Mouse (Mus musculus) hindbrain, embryonic 12.5 days (tissue): ENCODE results near the gene 1810046K07Rik. TPM values are rescaled to one million over a fixed set of nuclear protein-coding genes. Genes with fewer than 3 reads are reported as not detected.

Experiments used
- ATAC-seq: fragments of 200-750 bp; cut with Nextera tagmentation; 2 replicates; pipeline ENCODE4 v1.8.0; 2017; ENCODE audit warnings: moderate TSS enrichment; ENCODE audit not compliant: low FRiP score
- H3K27ac ChIP-seq: fragments of 300-500 bp; sonication (generic); 2 replicates; pipeline ENCODE4 v1.5.1; 2016; ENCODE audit warnings: mild to moderate bottlenecking
- H3K27me3 ChIP-seq: fragments of 300-500 bp; sonication (generic); 2 replicates; pipeline ENCODE4 v1.6.1; 2016; ENCODE audit warnings: mild to moderate bottlenecking
- H3K36me3 ChIP-seq: fragments of 300-500 bp; sonication (generic); 2 replicates; pipeline ENCODE4 v1.6.1; 2016; ENCODE audit warnings: mild to moderate bottlenecking
- H3K4me1 ChIP-seq: fragments of 300-500 bp; sonication (generic); 2 replicates; pipeline ENCODE4 v1.6.1; 2016
- H3K4me2 ChIP-seq: fragments of 300-500 bp; sonication (generic); replicated peaks from 2 replicates; pipeline ENCODE4 v1.6.1; 2016; ENCODE audit warnings: mild to moderate bottlenecking
- H3K4me3 ChIP-seq: fragments of 300-500 bp; sonication (generic); 2 replicates; pipeline ENCODE4 v1.5.1; 2016; ENCODE audit warnings: mild to moderate bottlenecking
- H3K9ac ChIP-seq: fragments of 300-500 bp; sonication (generic); 2 replicates; pipeline ENCODE4 v1.6.1; 2016; ENCODE audit warnings: mild to moderate bottlenecking, moderate library complexity
- H3K9me3 ChIP-seq: fragments of 300-500 bp; sonication (generic); replicated peaks from 2 replicates; pipeline ENCODE4 v1.6.1; 2016; ENCODE audit warnings: mild to moderate bottlenecking
- WGBS: fragments of 180-500 bp; shearing (Covaris S2); methylation state at CpG from one replicate; pipeline ENCODE4 v1.1.7; 2016; 5-methylcytosine and 5-hydroxymethylcytosine counted together
- polyA plus RNA-seq: library from polyadenylated mRNA; unstranded; fragments of >200 nt; fragmentation: Nextera tagmentation; extraction: Ambion mirVana; gene quantifications from 2 replicates; pipeline ENCODE4 v1.2.1, GENCODE M21; 2016

Gene 1810046K07Rik
- polyA plus RNA-seq: not detected in 2 replicates

GRCm38 (mm10) chr9:51328731-51329130 is at the start of gene 1810046K07Rik:
1810046K07Rik (minus strand) TSS chr9:51328917.
- ATAC-seq: no peak
- H3K27ac ChIP-seq: no peak within 1 kb of the TSS
- H3K4me1 ChIP-seq: no peaks in the 10 kb centered on the region
- H3K4me2 ChIP-seq: no peak within 1 kb of the TSS
- H3K36me3 ChIP-seq: no peaks in the 10 kb centered on the region
- 76% methylated on average over 3 of the region's 3 CpGs for WGBS
- no peaks in the 10 kb centered on the region for H3K9me3 ChIP-seq
- no peak within 1 kb of the TSS for H3K4me3 ChIP-seq
- no peak within 1 kb of the TSS for H3K9ac ChIP-seq
- H3K27me3 ChIP-seq: no peaks in the 10 kb centered on the region

- Histone ChIP-seq H3K36me3 (no peaks in the 10 kb centered on the region), H3K4me3 (no peak overlapping the region), H3K4me2 (no peak overlapping the region), H3K9ac (no peak overlapping the region), H3K9me3 (no peaks in the 10 kb centered on the region), H3K27me3 (no peaks in the 10 kb centered on the region), H3K27ac (no peak overlapping the region), H3K4me1 (no peaks in the 10 kb centered on the region)
- 82% methylated on average over 3 of the region's 3 CpGs for WGBS
- no peak for ATAC-seq
Observed at GRCm38 (mm10) chr9:51369560-51369959, 40.8 kb upstream of the 1810046K07Rik start.

- WGBS: 95% methylated on average over 3 of the region's 3 CpGs
Observed at GRCm38 (mm10) chr9:51367124-51367523, 38.4 kb upstream of the 1810046K07Rik start.

DNA sequence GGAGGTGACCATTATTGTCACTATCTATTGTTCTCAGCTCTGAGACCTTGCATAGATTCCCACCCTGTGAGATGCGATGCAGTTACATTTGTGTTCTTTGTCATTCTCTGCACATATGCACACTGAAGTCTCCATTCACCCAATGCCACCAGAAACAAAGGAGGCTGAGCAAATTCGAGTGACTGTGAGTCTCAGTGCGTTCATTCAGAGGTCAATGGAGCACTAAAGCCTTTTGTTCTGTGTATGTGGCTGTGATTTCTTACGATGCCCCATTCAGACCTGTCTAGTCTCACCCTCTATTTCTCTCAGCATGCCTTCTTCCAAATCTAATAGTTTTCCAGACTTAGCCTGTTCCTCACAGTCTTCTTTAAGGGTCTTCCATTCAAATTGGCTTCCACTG is 35.3 kb upstream of the 1810046K07Rik start:
- ATAC-seq: no peak
- Histone ChIP-seq H3K9me3 (no peaks in the 10 kb centered on the region), H3K9ac (no peak overlapping the region), H3K27me3 (no peaks in the 10 kb centered on the region), H3K4me3 (no peak overlapping the region), H3K4me1 (no peaks in the 10 kb centered on the region), H3K4me2 (no peak overlapping the region), H3K27ac (no peak overlapping the region), H3K36me3 (no peaks in the 10 kb centered on the region)
- WGBS: 26% methylated on average over 4 of the region's 4 CpGs

More at GRCm38 (mm10) chr9:51367124-51367523, 38.4 kb upstream of the 1810046K07Rik start:
- Histone ChIP-seq H3K4me1 (no peaks in the 10 kb centered on the region), H3K27ac (no peak overlapping the region), H3K27me3 (no peaks in the 10 kb centered on the region), H3K36me3 (no peaks in the 10 kb centered on the region), H3K9ac (no peak overlapping the region), H3K9me3 (no peaks in the 10 kb centered on the region), H3K4me2 (no peak overlapping the region), H3K4me3 (no peak overlapping the region)
- ATAC-seq: no peak

GRCm38 (mm10) chr9:51353511-51353910 is 24.8 kb upstream of the 1810046K07Rik start:
- no peaks in the 10 kb centered on the region for H3K9me3 ChIP-seq
- no peaks in the 10 kb centered on the region for H3K36me3 ChIP-seq
- ATAC-seq: no peak
- no peak overlapping the region for H3K4me2 ChIP-seq
- no peaks in the 10 kb centered on the region for H3K27me3 ChIP-seq
- no peaks in the 10 kb centered on the region for H3K4me1 ChIP-seq
- no peak overlapping the region for H3K27ac ChIP-seq
- 79% methylated on average over 3 of the region's 3 CpGs for WGBS
- H3K4me3 ChIP-seq: no peak overlapping the region
- H3K9ac ChIP-seq: no peak overlapping the region

GRCm38 (mm10) chr9:51352896-51353295 is 24.2 kb upstream of the 1810046K07Rik start:
- H3K4me1 ChIP-seq: no peaks in the 10 kb centered on the region
- no peaks in the 10 kb centered on the region for H3K27me3 ChIP-seq
- no peak for ATAC-seq
- WGBS: 87% methylated on average over 3 of the region's 3 CpGs
- H3K36me3 ChIP-seq: no peaks in the 10 kb centered on the region
- no peak overlapping the region for H3K9ac ChIP-seq
- no peak overlapping the region for H3K4me3 ChIP-seq
- H3K9me3 ChIP-seq: no peaks in the 10 kb centered on the region
- no peak overlapping the region for H3K27ac ChIP-seq
- no peak overlapping the region for H3K4me2 ChIP-seq

GRCm38 (mm10) chr9:51349422-51349821 is 20.7 kb upstream of the 1810046K07Rik start:
- ATAC-seq: no peak
- WGBS: 80% methylated on average over 5 of the region's 5 CpGs
- no peaks in the 10 kb centered on the region for H3K27me3 ChIP-seq

DNA sequence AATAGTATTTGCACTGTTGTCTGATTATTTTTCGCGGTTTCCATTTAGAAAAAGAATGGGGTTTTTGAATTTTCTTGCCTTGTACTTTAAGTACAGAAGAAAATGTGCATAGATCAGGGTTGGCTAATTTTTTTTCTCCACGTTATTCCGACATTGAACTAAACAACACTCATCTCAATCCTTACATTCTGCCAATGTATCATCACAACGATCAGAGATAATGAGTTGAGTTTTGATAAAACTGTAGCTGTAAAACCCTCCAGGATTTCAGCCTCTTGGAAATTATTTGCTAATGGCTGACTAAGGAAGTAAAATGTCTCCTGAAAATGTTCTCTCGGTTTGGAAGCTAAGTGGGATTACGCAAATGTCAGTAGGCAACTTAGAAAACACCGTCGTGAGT is 17.1 kb upstream of the 1810046K07Rik start:
- no peak overlapping the region for H3K27ac ChIP-seq
- H3K9ac ChIP-seq: no peak overlapping the region
- no peak overlapping the region for H3K4me2 ChIP-seq
- no peak for ATAC-seq
- H3K27me3 ChIP-seq: no peaks in the 10 kb centered on the region
- no peaks in the 10 kb centered on the region for H3K9me3 ChIP-seq
- no peaks in the 10 kb centered on the region for H3K4me1 ChIP-seq
- no peaks in the 10 kb centered on the region for H3K36me3 ChIP-seq
- H3K4me3 ChIP-seq: no peak overlapping the region
- WGBS: 93% methylated on average over 9 of the region's 9 CpGs

More at GRCm38 (mm10) chr9:51349422-51349821, 20.7 kb upstream of the 1810046K07Rik start:
- no peak overlapping the region for H3K4me2 ChIP-seq
- H3K36me3 ChIP-seq: no peaks in the 10 kb centered on the region
- H3K27ac ChIP-seq: no peak overlapping the region
- H3K9me3 ChIP-seq: no peaks in the 10 kb centered on the region
- no peak overlapping the region for H3K9ac ChIP-seq
- H3K4me1 ChIP-seq: no peaks in the 10 kb centered on the region
- H3K4me3 ChIP-seq: no peak overlapping the region

GRCm38 (mm10) chr9:51335294-51336010 is 6.7 kb upstream of the 1810046K07Rik start:
- Histone ChIP-seq H3K9ac (no peak overlapping the region), H3K4me2 (peak overlapping the region; percentile 32), H3K36me3 (no peaks in the 10 kb centered on the region), H3K9me3 (no peaks in the 10 kb centered on the region), H3K27ac (no peak overlapping the region), H3K4me1 (peaks cover 4% of the 10 kb centered on the region; the same call in 1 of the 2 replicates), H3K4me3 (no peak overlapping the region), H3K27me3 (no peaks in the 10 kb centered on the region)
- peak; percentile 81; the same call in 1 of the 2 replicates for ATAC-seq
- WGBS: 31% methylated on average over 8 of the region's 8 CpGs

DNA sequence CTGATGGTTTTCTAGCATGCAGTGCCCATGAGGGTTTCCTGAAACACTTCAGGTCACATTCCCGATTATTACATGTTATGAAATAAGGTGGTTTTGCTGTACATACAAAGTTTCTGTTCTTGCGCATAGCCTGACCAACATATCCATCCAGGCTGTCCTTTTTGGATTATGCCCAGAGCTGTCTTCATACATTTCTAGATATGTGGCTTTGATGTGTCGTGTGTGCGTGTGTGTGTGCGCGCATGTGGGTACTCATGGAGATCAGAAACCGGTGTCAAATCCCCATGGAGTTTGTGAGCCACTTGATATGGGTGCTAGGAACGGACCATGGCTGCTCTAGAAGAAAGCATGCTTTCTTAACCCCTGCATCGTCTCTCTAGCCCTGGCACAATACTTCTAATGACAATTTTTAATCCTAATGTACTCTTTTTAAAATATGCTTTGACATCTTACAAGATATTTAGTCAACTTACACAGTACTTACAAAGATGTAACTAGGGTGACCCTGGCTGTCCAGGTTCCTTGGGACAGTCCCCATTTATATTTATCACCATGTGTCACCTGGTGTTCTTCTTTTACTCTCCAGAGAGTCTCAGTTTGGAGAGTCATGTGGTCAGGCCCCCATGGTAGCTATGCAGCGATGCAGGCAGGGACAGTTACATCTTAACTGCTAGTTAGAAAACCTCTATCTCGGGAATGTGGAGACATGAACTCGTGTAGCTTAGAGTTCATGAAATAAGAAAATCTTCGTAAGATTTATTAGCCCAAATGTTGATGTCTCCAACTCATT is 2.9 kb upstream of the 1810046K07Rik start:
- Histone ChIP-seq H3K27ac (no peak overlapping the region), H3K36me3 (no peaks in the 10 kb centered on the region), H3K9me3 (no peaks in the 10 kb centered on the region), H3K4me1 (peaks cover 4% of the 10 kb centered on the region; the same call in 1 of the 2 replicates), H3K9ac (no peak overlapping the region), H3K4me2 (no peak overlapping the region), H3K27me3 (no peaks in the 10 kb centered on the region), H3K4me3 (no peak overlapping the region)
- ATAC-seq: no peak
- 93% methylated on average over 13 of the region's 13 CpGs for WGBS

- Histone ChIP-seq H3K4me2 (no peak overlapping the region), H3K27me3 (no peaks in the 10 kb centered on the region), H3K9me3 (no peaks in the 10 kb centered on the region), H3K9ac (no peak overlapping the region), H3K36me3 (no peaks in the 10 kb centered on the region), H3K4me1 (no peaks in the 10 kb centered on the region), H3K27ac (no peak overlapping the region), H3K4me3 (no peak overlapping the region)
- no peak for ATAC-seq
- 83% methylated on average over 5 of the region's 5 CpGs for WGBS
Observed at GRCm38 (mm10) chr9:51327555-51327903, 1.2 kb downstream of the 1810046K07Rik start.

GRCm38 (mm10) chr9:51326619-51327554 is 1.8 kb downstream of the 1810046K07Rik start:
- no peak overlapping the region for H3K27ac ChIP-seq
- H3K36me3 ChIP-seq: no peaks in the 10 kb centered on the region
- ATAC-seq: no peak
- H3K9me3 ChIP-seq: no peaks in the 10 kb centered on the region
- H3K4me3 ChIP-seq: no peak overlapping the region
- H3K9ac ChIP-seq: no peak overlapping the region
- H3K27me3 ChIP-seq: no peaks in the 10 kb centered on the region
- H3K4me2 ChIP-seq: no peak overlapping the region
- no peaks in the 10 kb centered on the region for H3K4me1 ChIP-seq
- 87% methylated on average over 11 of the region's 11 CpGs for WGBS
